Mouse (Mus musculus) limb, embryonic 13.5 days (tissue): ENCODE measurements at regions not wholly inside any gene's neighbourhood (a gene's known extent, or its start where the extent isn't known, plus 50 kb on each side); places are given as distances from the start of the nearest gene placed in this dataset.

Source experiments
- ATAC-seq: fragments of 200-750 bp; cut with Nextera tagmentation; 2 replicates; pipeline ENCODE4 v1.8.0; 2017; ENCODE audit warnings: low read depth, moderate number of reproducible peaks, moderate TSS enrichment; ENCODE audit not compliant: low FRiP score
- H3K27ac ChIP-seq: fragments of 300-500 bp; sonication (generic); 2 replicates; pipeline ENCODE4 v1.5.1; 2015; ENCODE audit warnings: inconsistent platforms, mild to moderate bottlenecking, moderate library complexity
- H3K27me3 ChIP-seq: fragments of 300-500 bp; sonication (generic); 2 replicates; pipeline ENCODE4 v1.6.1; 2015; ENCODE audit warnings: mild to moderate bottlenecking, inconsistent platforms
- H3K36me3 ChIP-seq: fragments of 300-500 bp; sonication (generic); 2 replicates; pipeline ENCODE4 v1.6.1; 2015; ENCODE audit warnings: inconsistent platforms, mild to moderate bottlenecking, moderate library complexity
- H3K4me1 ChIP-seq: fragments of 300-500 bp; sonication (generic); 2 replicates; pipeline ENCODE4 v1.6.1; 2015; ENCODE audit warnings: inconsistent platforms
- H3K4me2 ChIP-seq: fragments of 300-500 bp; sonication (generic); replicated peaks from 2 replicates; pipeline ENCODE4 v1.6.1; 2015; ENCODE audit warnings: inconsistent platforms, mild to moderate bottlenecking, moderate library complexity
- H3K4me3 ChIP-seq: fragments of 300-500 bp; sonication (generic); 2 replicates; pipeline ENCODE4 v1.5.1; 2015; ENCODE audit warnings: moderate library complexity, mild to moderate bottlenecking, inconsistent platforms
- H3K9ac ChIP-seq: fragments of 300-500 bp; sonication (generic); 2 replicates; pipeline ENCODE4 v1.6.1; 2015; ENCODE audit warnings: mild to moderate bottlenecking, inconsistent platforms
- H3K9me3 ChIP-seq: fragments of 300-500 bp; sonication (generic); 2 replicates; pipeline ENCODE4 v1.6.1; 2016; ENCODE audit warnings: inconsistent platforms
- WGBS: fragments of 180-500 bp; shearing (Covaris S2); methylation state at CpG from one replicate; pipeline ENCODE4 v1.1.7; 2015; 5-methylcytosine and 5-hydroxymethylcytosine counted together

DNA sequence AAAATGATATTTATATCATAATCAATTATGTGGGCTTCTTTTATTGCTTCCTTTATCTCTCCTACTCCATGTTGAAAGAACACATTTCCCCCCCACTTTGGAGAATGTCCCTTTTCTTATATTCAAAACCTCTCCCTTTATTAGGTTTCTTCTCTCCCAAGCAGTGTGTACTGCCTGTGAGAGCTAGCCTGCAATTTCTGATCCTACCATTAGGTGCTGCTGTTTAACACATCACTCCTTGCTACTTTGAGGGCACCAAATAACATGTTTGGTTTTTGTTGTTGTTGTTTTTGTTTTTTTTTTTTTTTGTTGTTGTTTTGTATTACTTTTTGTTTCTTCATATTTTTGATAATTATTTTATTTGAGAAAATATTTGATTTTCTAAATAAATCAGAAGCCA is 336.9 kb downstream of the Bcl11a start:
- Histone ChIP-seq H3K36me3 (no peaks in the 10 kb centered on the region), H3K4me1 (no peaks in the 10 kb centered on the region), H3K4me2 (no peak overlapping the region), H3K27me3 (no peaks in the 10 kb centered on the region), H3K9me3 (peaks cover 3% of the 10 kb centered on the region; the same call in 1 of the 2 replicates), H3K27ac (no peak overlapping the region), H3K4me3 (no peak overlapping the region), H3K9ac (no peak overlapping the region)
- ATAC-seq, result no peak

DNA sequence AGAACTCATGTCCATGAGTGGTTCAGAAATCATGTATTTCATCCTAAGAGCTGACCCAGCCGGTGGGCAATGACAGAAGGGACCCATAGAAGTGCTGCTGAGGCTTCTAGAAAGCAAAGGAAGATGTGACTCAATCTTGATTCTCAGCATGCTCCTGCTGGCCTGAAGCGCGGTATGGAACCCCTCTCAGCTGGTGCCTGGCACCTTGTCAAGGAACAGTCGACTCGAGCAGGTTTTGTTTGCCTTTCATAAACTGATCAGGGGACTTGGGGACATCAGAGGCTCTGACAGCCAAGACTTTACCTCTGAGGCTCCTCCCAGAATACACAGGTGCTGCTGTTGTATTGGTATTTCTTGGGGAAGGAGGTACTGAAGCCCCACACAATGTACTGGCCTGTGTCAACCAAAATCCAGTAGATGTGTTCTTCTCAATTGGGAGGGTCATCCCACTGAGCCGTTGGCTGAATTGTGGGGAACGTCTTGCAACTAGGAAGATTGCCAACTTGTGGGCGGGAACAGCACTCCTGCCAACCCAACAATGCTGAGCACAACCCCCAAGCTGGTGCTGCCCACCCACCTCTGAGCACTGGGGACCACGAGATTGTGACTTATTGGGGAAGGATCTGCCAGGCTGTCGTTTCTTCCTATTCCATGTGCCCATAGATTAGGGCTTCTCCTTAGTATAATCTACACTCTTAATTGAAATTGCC is 344.4 kb downstream of the Bcl11a start:
- 86% methylated on average over 10 of the region's 10 CpGs for WGBS
- peaks cover 3% of the 10 kb centered on the region; the same call in 1 of the 2 replicates for H3K9me3 ChIP-seq
- no peak overlapping the region for H3K9ac ChIP-seq
- H3K4me3 ChIP-seq, result no peak overlapping the region
- H3K27me3 ChIP-seq, result no peaks in the 10 kb centered on the region
- no peaks in the 10 kb centered on the region for H3K36me3 ChIP-seq
- no peaks in the 10 kb centered on the region for H3K4me1 ChIP-seq
- no peak overlapping the region for H3K27ac ChIP-seq
- no peak overlapping the region for H3K4me2 ChIP-seq
- no peak for ATAC-seq

DNA sequence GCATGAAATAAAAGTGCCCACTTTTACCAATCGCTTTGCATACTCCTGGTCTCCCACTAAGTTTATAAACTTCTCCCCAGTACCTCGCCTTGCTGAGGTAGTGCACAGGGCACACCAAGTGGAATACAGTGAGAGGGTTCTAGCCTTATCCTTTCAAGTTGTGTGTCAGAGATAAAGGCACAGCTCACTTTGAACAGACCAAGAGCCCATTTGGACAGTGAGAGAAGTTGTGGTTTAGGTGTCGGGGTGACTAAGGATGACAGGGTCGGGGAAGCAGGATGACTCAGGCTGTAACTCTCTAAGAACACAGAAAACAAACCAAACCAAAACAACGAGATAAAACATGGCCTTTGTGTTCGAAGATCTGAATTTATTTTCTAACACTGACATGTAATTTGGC is 345.4 kb downstream of the Bcl11a start:
- 81% methylated on average over 6 of the region's 6 CpGs for WGBS
- Histone ChIP-seq H3K4me1 (no peaks in the 10 kb centered on the region), H3K4me3 (no peak overlapping the region), H3K9me3 (no peaks in the 10 kb centered on the region), H3K36me3 (no peaks in the 10 kb centered on the region), H3K27ac (no peak overlapping the region), H3K4me2 (no peak overlapping the region), H3K9ac (no peak overlapping the region), H3K27me3 (no peaks in the 10 kb centered on the region)
- ATAC-seq, result no peak

DNA sequence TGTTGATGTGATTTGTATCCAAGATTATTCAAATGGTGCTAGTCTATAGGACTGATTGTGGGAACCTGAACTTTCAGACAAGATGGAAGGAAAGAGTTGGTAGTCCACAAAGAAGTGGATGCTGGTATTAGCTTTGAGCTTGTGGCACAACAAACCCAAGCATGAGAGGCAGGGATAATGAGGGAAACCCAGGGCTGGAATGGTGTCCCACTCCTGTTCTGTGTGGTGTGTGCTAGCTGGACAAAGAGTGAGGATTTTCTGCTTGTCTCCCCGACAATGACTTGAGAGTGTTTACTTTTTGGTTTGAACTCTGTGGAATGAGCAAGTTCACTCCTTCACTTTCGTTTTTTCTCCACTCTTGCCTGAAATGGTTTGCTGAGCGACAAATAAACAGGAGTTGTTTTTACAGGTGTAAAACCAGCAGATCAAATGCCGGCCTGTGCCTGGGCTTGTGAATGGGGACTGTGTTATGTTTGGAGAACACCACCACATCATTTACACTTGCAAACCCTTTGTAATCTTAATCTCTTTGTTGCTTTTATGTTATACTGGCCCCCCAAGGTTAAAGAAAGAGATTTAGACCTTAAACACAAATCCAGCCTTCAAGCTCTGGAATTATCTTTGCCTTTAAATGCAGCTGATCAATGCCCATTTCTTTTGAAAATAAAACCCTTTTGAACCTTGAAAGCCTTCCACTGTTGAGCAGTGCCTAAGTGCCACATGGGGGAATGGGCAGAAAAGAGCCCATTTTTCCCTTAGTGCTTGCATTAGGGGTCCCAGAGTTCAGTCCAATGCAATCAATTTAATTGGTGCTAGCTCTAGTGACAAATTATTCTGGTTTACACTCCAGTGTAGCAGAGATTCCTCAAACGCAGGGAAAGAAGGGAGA is 349.4 kb downstream of the Bcl11a start:
- WGBS, result 23% methylated on average over 5 of the region's 5 CpGs
- H3K27ac ChIP-seq, result no peak overlapping the region
- no peak overlapping the region for H3K4me2 ChIP-seq
- no peaks in the 10 kb centered on the region for H3K27me3 ChIP-seq
- H3K4me3 ChIP-seq, result no peak overlapping the region
- H3K9me3 ChIP-seq, result no peaks in the 10 kb centered on the region
- no peaks in the 10 kb centered on the region for H3K4me1 ChIP-seq
- no peaks in the 10 kb centered on the region for H3K36me3 ChIP-seq
- ATAC-seq, result no peak
- H3K9ac ChIP-seq, result no peak overlapping the region

DNA sequence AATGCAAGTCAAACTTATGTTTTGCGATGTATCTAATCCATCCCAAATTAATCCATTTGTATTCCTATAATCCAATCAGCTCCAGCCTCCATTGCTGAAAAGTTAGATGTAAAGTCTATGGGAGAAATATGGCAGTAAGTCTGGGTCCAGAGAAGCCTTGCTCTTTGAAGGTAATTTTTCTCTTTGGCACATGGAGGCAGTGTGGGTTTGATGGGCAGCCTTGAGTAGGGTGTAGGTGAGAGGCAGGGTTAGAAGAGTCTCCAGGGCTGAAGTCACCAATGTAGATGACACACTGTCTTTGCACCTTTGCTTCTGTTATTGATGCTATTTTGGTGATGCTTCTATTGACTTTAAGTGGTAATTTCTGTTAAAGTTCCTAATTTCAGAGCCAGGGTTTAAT is 370.8 kb downstream of the Bcl11a start:
- Histone ChIP-seq H3K27ac (no peak overlapping the region), H3K27me3 (no peaks in the 10 kb centered on the region), H3K9me3 (no peaks in the 10 kb centered on the region), H3K4me3 (no peak overlapping the region), H3K4me1 (no peaks in the 10 kb centered on the region; the same call in 1 of the 2 replicates), H3K36me3 (no peaks in the 10 kb centered on the region), H3K4me2 (no peak overlapping the region), H3K9ac (no peak overlapping the region)
- ATAC-seq, result no peak
- WGBS, result 89% methylated on average over 1 of the region's 1 CpGs

GRCm38 (mm10) chr11:24452267-24452666 is 374.4 kb downstream of the Bcl11a start:
- no peak overlapping the region for H3K4me3 ChIP-seq
- no peaks in the 10 kb centered on the region for H3K36me3 ChIP-seq
- H3K27me3 ChIP-seq, result no peaks in the 10 kb centered on the region
- no peaks in the 10 kb centered on the region for H3K9me3 ChIP-seq
- H3K9ac ChIP-seq, result no peak overlapping the region
- ATAC-seq, result no peak
- H3K27ac ChIP-seq, result no peak overlapping the region
- H3K4me2 ChIP-seq, result no peak overlapping the region
- no peaks in the 10 kb centered on the region; the same call in 1 of the 2 replicates for H3K4me1 ChIP-seq
- 63% methylated on average over 7 of the region's 7 CpGs for WGBS

- Histone ChIP-seq H3K27ac (no peak overlapping the region), H3K4me3 (no peak overlapping the region), H3K36me3 (no peaks in the 10 kb centered on the region), H3K4me2 (no peak overlapping the region), H3K9ac (no peak overlapping the region), H3K4me1 (no peaks in the 10 kb centered on the region), H3K27me3 (no peaks in the 10 kb centered on the region), H3K9me3 (no peaks in the 10 kb centered on the region)
- no peak for ATAC-seq
- 69% methylated on average over 4 of the region's 4 CpGs for WGBS
Observed at GRCm38 (mm10) chr11:24464642-24465041, 386.8 kb downstream of the Bcl11a start.

GRCm38 (mm10) chr11:24467458-24467857 is 389.6 kb downstream of the Bcl11a start:
- WGBS, result 91% methylated on average over 8 of the region's 8 CpGs
- no peak overlapping the region for H3K4me3 ChIP-seq
- no peaks in the 10 kb centered on the region for H3K36me3 ChIP-seq
- no peaks in the 10 kb centered on the region for H3K4me1 ChIP-seq
- no peak overlapping the region for H3K9ac ChIP-seq
- H3K9me3 ChIP-seq, result no peaks in the 10 kb centered on the region
- ATAC-seq, result no peak
- no peak overlapping the region for H3K4me2 ChIP-seq
- no peaks in the 10 kb centered on the region for H3K27me3 ChIP-seq
- H3K27ac ChIP-seq, result no peak overlapping the region

- Histone ChIP-seq H3K4me1 (peaks cover 11% of the 10 kb centered on the region; the same call in 1 of the 2 replicates), H3K27me3 (no peaks in the 10 kb centered on the region), H3K4me3 (no peak overlapping the region)
Observed at GRCm38 (mm10) chr11:24470469-24470868, 392.6 kb downstream of the Bcl11a start.

DNA sequence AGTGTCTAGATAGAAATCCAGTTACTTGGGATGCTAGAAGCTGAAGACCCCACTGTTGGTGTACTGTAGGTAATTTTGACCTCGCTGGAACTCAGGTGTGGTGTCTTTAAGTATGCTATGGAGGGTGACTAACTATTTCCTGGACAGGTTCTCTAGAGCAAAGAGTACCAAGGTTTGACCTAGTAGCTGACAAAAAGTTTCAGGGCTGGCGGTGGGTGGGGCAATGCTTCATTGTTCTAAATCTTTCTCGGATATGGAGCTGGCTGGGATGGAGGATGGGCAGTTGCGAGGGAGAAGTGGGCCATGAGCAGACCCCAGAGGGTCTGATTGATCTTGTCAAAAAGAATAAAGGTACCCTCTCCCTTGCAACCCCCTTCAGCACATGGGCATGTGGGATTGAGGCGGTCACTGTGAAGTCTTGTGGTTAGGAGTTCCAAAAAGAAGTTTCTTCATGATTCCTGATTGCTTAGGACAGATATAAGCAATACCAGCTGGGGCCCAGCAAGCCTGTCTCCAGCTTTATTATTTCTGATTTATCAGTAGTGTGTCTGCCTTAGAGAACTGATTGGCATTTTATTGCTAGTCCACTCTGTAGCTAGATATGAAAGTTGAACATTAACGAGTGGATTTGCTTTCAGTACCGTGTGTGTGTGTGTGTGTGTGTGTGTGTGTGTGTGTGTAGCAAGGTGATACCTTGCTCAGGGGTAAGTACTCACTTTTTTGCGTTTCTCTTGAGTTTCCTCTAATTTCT is 394.9 kb downstream of the Bcl11a start:
- Histone ChIP-seq H3K27me3 (no peaks in the 10 kb centered on the region), H3K9ac (no peak overlapping the region), H3K4me2 (no peak overlapping the region), H3K4me1 (peaks cover 11% of the 10 kb centered on the region; the same call in 1 of the 2 replicates), H3K27ac (no peak overlapping the region), H3K4me3 (no peak overlapping the region), H3K9me3 (no peaks in the 10 kb centered on the region), H3K36me3 (no peaks in the 10 kb centered on the region)
- WGBS, result 68% methylated on average over 8 of the region's 8 CpGs
- no peak for ATAC-seq

More at GRCm38 (mm10) chr11:24470469-24470868, 392.6 kb downstream of the Bcl11a start:
- Histone ChIP-seq H3K9ac (no peak overlapping the region), H3K36me3 (no peaks in the 10 kb centered on the region), H3K9me3 (no peaks in the 10 kb centered on the region), H3K27ac (no peak overlapping the region), H3K4me2 (no peak overlapping the region)
- no peak for ATAC-seq

DNA sequence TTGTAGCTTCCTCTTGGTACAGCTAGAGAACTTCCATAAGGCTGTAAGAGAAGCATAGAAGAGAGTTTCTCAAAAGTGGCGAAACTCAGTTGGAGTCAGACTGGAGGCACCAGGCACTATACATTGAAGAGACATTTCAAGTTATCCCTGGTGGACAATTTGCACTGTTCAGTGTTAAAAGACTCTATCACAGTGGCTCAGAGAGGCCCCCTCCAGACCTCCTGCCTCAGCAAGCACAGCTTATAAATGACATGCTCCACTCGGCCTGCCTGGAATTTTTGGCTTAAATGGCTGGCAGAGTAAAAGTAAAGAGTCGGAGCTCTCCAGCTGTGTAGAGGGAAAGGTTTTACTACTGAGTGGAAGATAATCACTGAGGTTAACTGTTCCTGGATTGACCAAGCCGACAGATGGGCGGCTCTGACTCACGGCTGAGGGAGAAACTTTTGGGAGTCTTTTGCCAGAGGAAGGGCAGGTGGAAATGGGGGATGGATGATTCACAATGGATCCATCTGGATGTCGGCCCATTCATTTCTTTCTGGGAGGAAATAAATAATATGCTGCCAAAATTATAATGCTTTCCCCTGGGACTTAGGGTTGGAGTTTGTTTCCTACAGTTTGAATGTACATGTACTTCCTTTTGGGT is 395.6 kb downstream of the Bcl11a start:
- WGBS, result 31% methylated on average over 7 of the region's 7 CpGs
- no peaks in the 10 kb centered on the region for H3K36me3 ChIP-seq
- no peaks in the 10 kb centered on the region for H3K27me3 ChIP-seq
- peaks cover 11% of the 10 kb centered on the region; the same call in 1 of the 2 replicates for H3K4me1 ChIP-seq
- no peaks in the 10 kb centered on the region for H3K9me3 ChIP-seq
- H3K4me3 ChIP-seq, result no peak overlapping the region
- ATAC-seq, result peak; percentile 61
- no peak overlapping the region for H3K4me2 ChIP-seq
- no peak overlapping the region for H3K27ac ChIP-seq
- no peak overlapping the region for H3K9ac ChIP-seq
